Mouse (Mus musculus) heart, postnatal 0 days (tissue): ENCODE data around the gene Mtln. TPM values are rescaled to one million over a fixed set of nuclear protein-coding genes. Genes with fewer than 3 reads are reported as not detected.

ENCODE experiments used
- ATAC-seq: fragments of 200-750 bp; cut with Nextera tagmentation; 2 replicates; pipeline ENCODE4 v1.8.0; 2017; ENCODE audit warnings: low read depth, moderate number of reproducible peaks, moderate library complexity; ENCODE audit not compliant: insufficient read depth
- DNase-seq: peaks from one replicate; pipeline ENCODE4 v3.0.0-alpha.2; 2016; ENCODE audit warnings: low spot score
- H3K27ac ChIP-seq: fragments of 300-500 bp; sonication (generic); 2 replicates; pipeline ENCODE4 v1.5.1; 2014; ENCODE audit warnings: low read depth, mild to moderate bottlenecking
- H3K27me3 ChIP-seq: fragments of 300-500 bp; sonication (generic); 2 replicates; pipeline ENCODE4 v1.6.1; 2014; ENCODE audit warnings: low read length, mixed read lengths; ENCODE audit not compliant: control insufficient read depth, insufficient read depth
- H3K36me3 ChIP-seq: fragments of 300-500 bp; sonication (generic); replicated peaks from 2 replicates; pipeline ENCODE4 v1.6.1; 2014; ENCODE audit warnings: low read length, mixed read lengths; ENCODE audit not compliant: control insufficient read depth, insufficient read depth
- H3K4me1 ChIP-seq: fragments of 300-500 bp; sonication (generic); 2 replicates; pipeline ENCODE4 v1.6.1; 2014; ENCODE audit warnings: antibody characterized with exemption; ENCODE audit not compliant: control insufficient read depth, insufficient read depth
- H3K4me2 ChIP-seq: fragments of 300-500 bp; sonication (generic); 2 replicates; pipeline ENCODE4 v1.6.1; 2014; ENCODE audit warnings: low read depth, mild to moderate bottlenecking, low read length, moderate library complexity
- H3K4me3 ChIP-seq: fragments of 300-500 bp; sonication (generic); 2 replicates; pipeline ENCODE4 v1.5.1; 2014; ENCODE audit warnings: low read depth, low read length
- H3K9ac ChIP-seq: fragments of 300-500 bp; sonication (generic); replicated peaks from 2 replicates; pipeline ENCODE4 v1.6.1; 2014; ENCODE audit warnings: low read depth, low read length, mixed read lengths
- H3K9me3 ChIP-seq: fragments of 300-500 bp; sonication (generic); replicated peaks from 2 replicates; pipeline ENCODE4 v1.6.1; 2016; ENCODE audit warnings: low read length; ENCODE audit not compliant: control insufficient read depth
- CTCF ChIP-seq: IDR thresholded peaks from 2 replicates; pipeline ENCODE4 v1.5.1; 2016; ENCODE audit warnings: antibody characterized with exemption, control low read depth, low read depth
- EP300 ChIP-seq: IDR thresholded peaks from 2 replicates; pipeline ENCODE4 v1.6.1; 2016; ENCODE audit warnings: antibody characterized with exemption, low read depth
- WGBS: fragments of 180-500 bp; shearing (Covaris S2); extraction: QIAGEN DNeasy Blood & Tissue Kit; methylation state at CpG from one replicate; pipeline ENCODE4 v1.1.7; 2014; 5-methylcytosine and 5-hydroxymethylcytosine counted together
- polyA plus RNA-seq: library from polyadenylated mRNA; unstranded; fragments of >200 nt; fragmentation: Nextera tagmentation; extraction: Ambion mirVana; gene quantifications from 2 replicates; pipeline ENCODE4 v1.2.1, GENCODE M21; 2015
- total RNA-seq: library from RNA; depleted of rRNA; stranded (reverse); fragments of >200 nt; gene quantifications from 2 replicates; pipeline ENCODE4 v1.2.3, GENCODE M21; 2014; ENCODE audit warnings: low replicate concordance

Gene Mtln
- total and polyA plus RNA-seq, 2 experiments from 2014 or later: 13.3 to 65.0 TPM

DNA sequence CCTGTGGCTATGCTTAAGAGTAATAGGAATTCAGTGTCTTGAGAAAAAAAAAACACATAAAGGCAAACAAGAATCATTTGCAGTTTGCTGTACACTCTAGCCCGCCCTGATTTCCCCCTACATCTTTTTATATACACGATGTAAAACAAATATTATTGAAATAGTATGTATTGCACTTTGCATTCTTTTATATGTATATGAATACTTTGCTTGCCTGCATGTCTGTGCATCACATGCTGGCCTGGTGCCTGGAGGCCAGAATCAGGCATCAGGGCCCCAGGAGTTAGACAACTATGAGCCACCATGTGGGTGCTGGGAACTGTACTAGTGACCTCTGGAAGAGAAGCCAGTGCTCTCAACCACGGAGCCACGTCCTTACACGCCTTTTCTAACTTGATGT, 5.1 kb downstream of the Mtln start:
- Histone ChIP-seq H3K9ac (no peak overlapping the region), H3K4me1 (0 out of 2 replicates have a peak, but pooled peaks cover 7% of the 10 kb centered on the region), H3K36me3 (no peaks in the 10 kb centered on the region), H3K27me3 (no peaks in the 10 kb centered on the region), H3K9me3 (no peaks in the 10 kb centered on the region), H3K4me2 (no peak overlapping the region), H3K4me3 (no peak overlapping the region), H3K27ac (no peak overlapping the region)
- WGBS: 90% methylated on average over 5 of the region's 5 CpGs
- DNase-seq (no peak), ATAC-seq (no peak)
- TF ChIP-seq CTCF (no peak), EP300 (no peak)

- ATAC-seq (no peak), DNase-seq (no peak)
- H3K27ac ChIP-seq: no peak overlapping the region
- no peak for TF ChIP-seq EP300
- no peak for TF ChIP-seq CTCF
- no peak overlapping the region for H3K4me2 ChIP-seq
- peaks cover 8% of the 10 kb centered on the region for H3K36me3 ChIP-seq
- H3K4me1 ChIP-seq: no peaks in the 10 kb centered on the region
- H3K4me3 ChIP-seq: no peak overlapping the region
- H3K9ac ChIP-seq: no peak overlapping the region
- no peaks in the 10 kb centered on the region for H3K9me3 ChIP-seq
- H3K27me3 ChIP-seq: no peaks in the 10 kb centered on the region
- WGBS: 83% methylated on average over 5 of the region's 5 CpGs
Measured at GRCm38 (mm10) chr2:127778451-127778850, 13.8 kb downstream of the Mtln start.

- H3K27ac ChIP-seq: no peak overlapping the region
- no peak overlapping the region for H3K4me3 ChIP-seq
- 64% methylated on average over 3 of the region's 3 CpGs for WGBS
- no peak overlapping the region for H3K4me2 ChIP-seq
- H3K9me3 ChIP-seq: no peaks in the 10 kb centered on the region
- H3K36me3 ChIP-seq: peaks cover 26% of the 10 kb centered on the region
- ATAC-seq: no peak
- no peaks in the 10 kb centered on the region for H3K27me3 ChIP-seq
- H3K4me1 ChIP-seq: no peaks in the 10 kb centered on the region
- H3K9ac ChIP-seq: no peak overlapping the region
- DNase-seq: no peak
- no peak for TF ChIP-seq EP300
- no peak for TF ChIP-seq CTCF
Measured at GRCm38 (mm10) chr2:127775013-127775412, 17.3 kb downstream of the Mtln start.

GRCm38 (mm10) chr2:127774578-127774941, 17.7 kb downstream of the Mtln start:
- no peak overlapping the region for H3K9ac ChIP-seq
- H3K4me2 ChIP-seq: no peak overlapping the region
- H3K36me3 ChIP-seq: peaks cover 30% of the 10 kb centered on the region
- ATAC-seq (no peak), DNase-seq (no peak)
- H3K9me3 ChIP-seq: no peaks in the 10 kb centered on the region
- TF ChIP-seq CTCF (no peak), EP300 (no peak)
- no peak overlapping the region for H3K27ac ChIP-seq
- H3K4me1 ChIP-seq: no peaks in the 10 kb centered on the region
- H3K27me3 ChIP-seq: no peaks in the 10 kb centered on the region
- WGBS: 33% methylated on average over 1 of the region's 1 CpGs
- no peak overlapping the region for H3K4me3 ChIP-seq

- TF ChIP-seq EP300 (no peak), CTCF (no peak)
- Histone ChIP-seq H3K4me1 (no peaks in the 10 kb centered on the region), H3K9me3 (no peaks in the 10 kb centered on the region), H3K4me2 (no peak overlapping the region), H3K27ac (no peak overlapping the region), H3K27me3 (no peaks in the 10 kb centered on the region), H3K36me3 (peaks cover 34% of the 10 kb centered on the region), H3K4me3 (no peak overlapping the region), H3K9ac (no peak overlapping the region)
- ATAC-seq: no peak
- no peak for DNase-seq
- WGBS: 49% methylated on average over 15 of the region's 15 CpGs
Measured at GRCm38 (mm10) chr2:127773938-127774577, 18.2 kb downstream of the Mtln start.

GRCm38 (mm10) chr2:127761587-127761986, 30.7 kb downstream of the Mtln start:
- ATAC-seq (no peak), DNase-seq (no peak)
- 67% methylated on average over 5 of the region's 5 CpGs for WGBS
- Histone ChIP-seq H3K9ac (no peak overlapping the region), H3K9me3 (no peaks in the 10 kb centered on the region), H3K4me2 (no peak overlapping the region), H3K4me3 (no peak overlapping the region), H3K27ac (no peak overlapping the region), H3K4me1 (peaks cover 8% of the 10 kb centered on the region; the same call in 1 of the 2 replicates), H3K27me3 (no peaks in the 10 kb centered on the region), H3K36me3 (peaks cover 13% of the 10 kb centered on the region; the same call in 1 of the 2 replicates)
- TF ChIP-seq CTCF: no peak
- TF ChIP-seq EP300: no peak
